In the genomic region with DNA sequence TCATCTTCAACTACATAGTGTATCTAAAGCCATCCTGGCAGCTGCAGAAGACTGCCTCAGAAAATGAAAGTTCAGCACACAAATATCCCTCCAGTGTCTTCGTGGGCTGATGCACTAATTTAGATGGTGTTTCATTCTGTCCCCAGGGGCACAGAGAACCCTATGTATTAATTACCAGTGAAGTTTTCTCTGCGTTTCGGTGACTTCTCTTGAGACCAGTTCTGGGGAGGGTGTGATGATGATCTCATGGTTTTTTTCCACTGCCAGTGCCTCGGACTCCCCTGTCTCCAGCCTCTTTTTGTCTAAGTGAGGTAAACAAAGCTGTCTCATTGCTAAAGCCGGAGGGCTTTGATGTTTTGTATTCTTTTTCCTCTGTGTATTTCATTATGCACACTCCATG, we compare ENCODE assay signal across 15 mouse cellular contexts.
"Had no signal": no experiment of that assay in that cellular context is flagged by ENCODE, and none has a peak within 500 bp of the region (broad histone marks: within the 10 kb centered on the region; RNA-seq: fewer than 3 reads in every experiment).

No protein-coding gene starts in this region.

- H3K4me2 ChIP-seq: liver, embryonic 11.5 days; liver, embryonic 15.5 days; midbrain, embryonic 11.5 days; midbrain, embryonic 15.5 days; neural tube, embryonic 13.5 days had no signal

- ATAC-seq: lung, postnatal 0 days; midbrain, embryonic 15.5 days had no signal

- H3K4me3 ChIP-seq: limb, embryonic 10.5 days; liver, embryonic 15.5 days; midbrain, embryonic 15.5 days; neural tube, embryonic 13.5 days had no signal

- H3K4me1 ChIP-seq: limb, embryonic 10.5 days; liver, embryonic 15.5 days; midbrain, embryonic 15.5 days; neural tube, embryonic 13.5 days had no signal

- H3K27ac ChIP-seq: limb, embryonic 10.5 days; liver, embryonic 15.5 days; midbrain, embryonic 15.5 days; neural tube, embryonic 13.5 days had no signal

- H3K9me3 ChIP-seq: limb, embryonic 10.5 days; midbrain, embryonic 15.5 days; neural tube, embryonic 13.5 days had no signal

- DNase-seq: kidney, postnatal 25 days; lung, adult 2 months; lung, postnatal 36 days; retina, postnatal 1 day; right cerebral cortex, postnatal 4 days; spleen, adult 18-20 months; thymus, adult 18-20 months; thymus, postnatal 14 days had no signal

- H3K27me3 ChIP-seq: liver, embryonic 15.5 days; midbrain, embryonic 15.5 days; neural tube, embryonic 13.5 days had no signal

- H3K9ac ChIP-seq: liver, embryonic 15.5 days; midbrain, embryonic 15.5 days; neural tube, embryonic 13.5 days had no signal
